Mouse (Mus musculus) megakaryocyte, embryonic 14.5 days (primary cell): Measurements from ENCODE around the gene Best1. TPM values are rescaled to one million over a fixed set of nuclear protein-coding genes. Genes with fewer than 3 reads are reported as not detected.

Experiments used
- H3K27me3 ChIP-seq: replicated peaks from 2 replicates; pipeline ENCODE3; 2012; ENCODE audit warnings: inconsistent platforms
- H3K36me3 ChIP-seq: replicated peaks from 2 replicates; pipeline ENCODE3; 2012; ENCODE audit warnings: low read length, inconsistent platforms, mixed read lengths
- H3K4me1 ChIP-seq: 2 replicates; pipeline ENCODE4 v1.6.1; 2012; ENCODE audit warnings: inconsistent platforms
- H3K4me3 ChIP-seq: replicated peaks from 2 replicates; pipeline ENCODE3; 2012; ENCODE audit warnings: moderate library complexity, mild to moderate bottlenecking, inconsistent platforms
- H3K9me3 ChIP-seq: 2 replicates; pipeline ENCODE4 v1.6.1; 2012; ENCODE audit warnings: inconsistent platforms
- FLI1 ChIP-seq: IDR thresholded peaks from 2 replicates; pipeline ENCODE4 v1.6.1; 2012; ENCODE audit warnings: low read length, inconsistent platforms, mixed read lengths
- GATA1 ChIP-seq: IDR thresholded peaks from 3 replicates; pipeline ENCODE4 v1.6.1; 2012; ENCODE audit warnings: mixed read lengths, low read length, inconsistent platforms, borderline replicate concordance
- polyA plus RNA-seq: library from polyadenylated mRNA; stranded (reverse); fragments of >175 nt; gene quantifications from 2 replicates; pipeline ENCODE4 v1.2.3, GENCODE M21; 2012; ENCODE audit warnings: low replicate concordance; ENCODE audit not compliant: insufficient read depth

Best1 gene
- polyA plus RNA-seq: not detected in 2 replicates

- TF ChIP-seq GATA1 (no peak), FLI1 (no peak)
- peaks cover 45% of the 10 kb centered on the region for H3K27me3 ChIP-seq
- peaks cover 5% of the 10 kb centered on the region; the same call in 1 of the 2 replicates for H3K4me1 ChIP-seq
- H3K4me3 ChIP-seq: no peak within 1 kb of the TSS
- H3K9me3 ChIP-seq: peaks cover 10% of the 10 kb centered on the region
- H3K36me3 ChIP-seq: no peaks in the 10 kb centered on the region
Measured at GRCm38 (mm10) chr19:10001206-10001969, at the start of gene Best1, which contains the start of gene Rab3il1. Gene Best1, minus strand, starts transcription at chr19:10001633. Gene Rab3il1, plus strand, starts transcription at chr19:10001669.

GRCm38 (mm10) chr19:10050438-10050837 is 49.0 kb upstream of the Best1 start:
- H3K4me1 ChIP-seq: peaks cover 100% of the 10 kb centered on the region
- H3K4me3 ChIP-seq: no peak overlapping the region
- H3K27me3 ChIP-seq: no peaks in the 10 kb centered on the region
- no peaks in the 10 kb centered on the region for H3K9me3 ChIP-seq
- H3K36me3 ChIP-seq: peaks cover 60% of the 10 kb centered on the region
- TF ChIP-seq GATA1: no peak
- TF ChIP-seq FLI1: no peak

GRCm38 (mm10) chr19:10049533-10049932 is 48.1 kb upstream of the Best1 start:
- Histone ChIP-seq H3K4me3 (peak overlapping the region; percentile 7), H3K27me3 (peaks cover 3% of the 10 kb centered on the region), H3K4me1 (peaks cover 100% of the 10 kb centered on the region), H3K36me3 (peaks cover 60% of the 10 kb centered on the region), H3K9me3 (no peaks in the 10 kb centered on the region)
- TF ChIP-seq FLI1 (no peak), GATA1 (no peak)

GRCm38 (mm10) chr19:10046983-10047382 is 45.5 kb upstream of the Best1 start:
- no peak for TF ChIP-seq FLI1
- no peak for TF ChIP-seq GATA1
- peaks cover 21% of the 10 kb centered on the region for H3K27me3 ChIP-seq
- H3K36me3 ChIP-seq: peaks cover 52% of the 10 kb centered on the region
- H3K4me1 ChIP-seq: peaks cover 100% of the 10 kb centered on the region
- H3K9me3 ChIP-seq: no peaks in the 10 kb centered on the region
- H3K4me3 ChIP-seq: peak overlapping the region; percentile 76

- peaks cover 100% of the 10 kb centered on the region for H3K4me1 ChIP-seq
Measured at GRCm38 (mm10) chr19:10046346-10046745, 44.9 kb upstream of the Best1 start.

GRCm38 (mm10) chr19:10045707-10046106 is 44.3 kb upstream of the Best1 start:
- peaks cover 34% of the 10 kb centered on the region for H3K27me3 ChIP-seq
- H3K9me3 ChIP-seq: no peaks in the 10 kb centered on the region
- peaks cover 100% of the 10 kb centered on the region for H3K4me1 ChIP-seq
- no peak overlapping the region for H3K4me3 ChIP-seq
- peaks cover 44% of the 10 kb centered on the region for H3K36me3 ChIP-seq
- TF ChIP-seq GATA1 (no peak), FLI1 (no peak)

More at GRCm38 (mm10) chr19:10046346-10046745, 44.9 kb upstream of the Best1 start:
- Histone ChIP-seq H3K27me3 (peaks cover 27% of the 10 kb centered on the region), H3K9me3 (no peaks in the 10 kb centered on the region), H3K4me3 (peak overlapping the region; percentile 76), H3K36me3 (peaks cover 49% of the 10 kb centered on the region)
- TF ChIP-seq FLI1 (no peak), GATA1 (no peak)

GRCm38 (mm10) chr19:10043643-10044042 is 42.2 kb upstream of the Best1 start:
- H3K27me3 ChIP-seq: peaks cover 48% of the 10 kb centered on the region
- no peaks in the 10 kb centered on the region for H3K9me3 ChIP-seq
- no peak for TF ChIP-seq FLI1
- no peak for TF ChIP-seq GATA1
- peaks cover 33% of the 10 kb centered on the region for H3K36me3 ChIP-seq
- H3K4me3 ChIP-seq: peak overlapping the region; percentile 95
- H3K4me1 ChIP-seq: peaks cover 85% of the 10 kb centered on the region

- H3K36me3 ChIP-seq: peaks cover 30% of the 10 kb centered on the region
- peak overlapping the region; percentile 95 for H3K4me3 ChIP-seq
- H3K9me3 ChIP-seq: no peaks in the 10 kb centered on the region
- H3K4me1 ChIP-seq: peaks cover 77% of the 10 kb centered on the region
- TF ChIP-seq GATA1 (no peak), FLI1 (no peak)
- H3K27me3 ChIP-seq: peaks cover 51% of the 10 kb centered on the region
Measured at GRCm38 (mm10) chr19:10042816-10043215, 41.4 kb upstream of the Best1 start.

GRCm38 (mm10) chr19:10042232-10042631 is 40.8 kb upstream of the Best1 start:
- peaks cover 30% of the 10 kb centered on the region for H3K36me3 ChIP-seq
- no peak for TF ChIP-seq GATA1
- TF ChIP-seq FLI1: no peak
- no peaks in the 10 kb centered on the region for H3K9me3 ChIP-seq
- peak overlapping the region; percentile 95 for H3K4me3 ChIP-seq
- peaks cover 74% of the 10 kb centered on the region for H3K4me1 ChIP-seq
- H3K27me3 ChIP-seq: peaks cover 55% of the 10 kb centered on the region
